Comparison of ENCODE assay signal across 24 mouse cellular contexts in genomic region chr2:150800616-150801015, GRCm38 (mm10). TPM values are rescaled to one million over a fixed set of nuclear protein-coding genes. Genes with fewer than 3 reads are reported as not detected.
DNase-seq lines count a peak whose midpoint lies in the region; ATAC-seq and TF ChIP-seq lines count a peak whose summit lies in the region.
"Had no signal": no experiment of that assay in that cellular context is flagged by ENCODE, and none has a peak within 500 bp of the region (broad histone marks: within the 10 kb centered on the region; RNA-seq: fewer than 3 reads in every experiment).

No protein-coding gene starts in this region.

- no peak for TF ChIP-seq CTCF in lung, embryonic 14.5 days (IDR thresholded peaks at IDR 0.05; ENCODE audit: low read depth)
- no peak for TF ChIP-seq CTCF in lung, adult 2 months (IDR thresholded peaks at IDR 0.05; ENCODE audit: insufficient read depth, low read length)

- H3K27ac ChIP-seq in heart, embryonic 14.5 days (replicated peaks in 1 of 2; ENCODE audit: control insufficient read depth in 1 of 2, insufficient read depth in 1 of 2, low read depth in 2 of 2, low read length in 2 of 2) = no peak overlapping the region
- H3K27ac ChIP-seq in lung, embryonic 14.5 days (ENCODE audit: low read depth) = no peak overlapping the region
- H3K27ac ChIP-seq in limb, embryonic 15.5 days = no peak overlapping the region
- H3K27ac ChIP-seq: embryonic facial prominence, embryonic 13.5 days; forebrain, embryonic 13.5 days; hindbrain, embryonic 13.5 days; hindbrain, postnatal 0 days had no signal

- no peaks in the 10 kb centered on the region for H3K9me3 ChIP-seq in heart, embryonic 14.5 days (ENCODE audit: control insufficient read depth, low read length)
- no peaks in the 10 kb centered on the region for H3K9me3 ChIP-seq in lung, embryonic 14.5 days (ENCODE audit: low read depth, low read length)
- no peaks in the 10 kb centered on the region for H3K9me3 ChIP-seq in limb, embryonic 15.5 days
- H3K9me3 ChIP-seq: embryonic facial prominence, embryonic 13.5 days; forebrain, embryonic 13.5 days; hindbrain, embryonic 13.5 days had no signal

- no peak overlapping the region for H3K4me2 ChIP-seq in heart, embryonic 14.5 days (ENCODE audit: low read length)
- H3K4me2 ChIP-seq in lung, embryonic 14.5 days = no peak overlapping the region
- H3K4me2 ChIP-seq in limb, embryonic 15.5 days = no peak overlapping the region
- H3K4me2 ChIP-seq: embryonic facial prominence, embryonic 13.5 days; forebrain, embryonic 13.5 days; heart, embryonic 11.5 days; hindbrain, embryonic 13.5 days had no signal

- no peak overlapping the region for H3K9ac ChIP-seq in heart, embryonic 14.5 days (ENCODE audit: low read length)
- H3K9ac ChIP-seq in lung, embryonic 14.5 days = no peak overlapping the region
- H3K9ac ChIP-seq in limb, embryonic 15.5 days = no peak overlapping the region
- H3K9ac ChIP-seq: embryonic facial prominence, embryonic 13.5 days; forebrain, embryonic 13.5 days; forebrain, postnatal 0 days; hindbrain, embryonic 13.5 days had no signal

- no peaks in the 10 kb centered on the region for H3K27me3 ChIP-seq in heart, embryonic 14.5 days (ENCODE audit: control insufficient read depth, insufficient read depth, low read length)
- H3K27me3 ChIP-seq in lung, embryonic 14.5 days (ENCODE audit: insufficient read depth, low read length) = no peaks in the 10 kb centered on the region
- no peaks in the 10 kb centered on the region for H3K27me3 ChIP-seq in limb, embryonic 15.5 days
- H3K27me3 ChIP-seq: CH12.LX; embryonic facial prominence, embryonic 13.5 days; forebrain, embryonic 13.5 days; hindbrain, embryonic 13.5 days; Patski had no signal

- intact Hi-C loops in heart, postnatal 25 days (cut with DNase I) = loop anchor here (5.0 kb wide), 1 partner anchor 123 kb away; no protein-coding TSS in a partner anchor

- ATAC-seq in heart, embryonic 14.5 days (ENCODE audit: insufficient number of reproducible peaks, insufficient read depth, low FRiP score, low read depth) = peak; percentile 29; the same call in 1 of the 2 replicates
- ATAC-seq in lung, embryonic 14.5 days (ENCODE audit: insufficient read depth) = peak; percentile 28; the same call in 1 of the 2 replicates
- ATAC-seq in limb, embryonic 15.5 days (ENCODE audit: insufficient number of reproducible peaks, low FRiP score, low TSS enrichment, low read depth) = peak; percentile 59; the same call in 1 of the 2 replicates
- ATAC-seq: activated CD4-positive, CD25-positive, alpha-beta regulatory T cell, adult 4 months; forebrain, embryonic 13.5 days; forebrain, postnatal 0 days; hindbrain, postnatal 0 days; Patski had no signal

- no peak for DNase-seq in heart, postnatal 25 days (ENCODE audit: low spot score)
- no peak for DNase-seq in lung, embryonic 14.5 days
- DNase-seq in lung, adult 2 months = no peak
- DNase-seq in fat pad, adult 2 months (ENCODE audit: extremely low read depth, low read depth, low spot score) = peak; percentile 74
- DNase-seq in adrenal gland, adult (ENCODE audit: inconsistent age in 2 of 2, low spot score in 1 of 2) = no peak
- DNase-seq: adrenal gland, adult 2 months; adrenal gland, postnatal 25 days; cerebellum, adult 18-20 months; cerebellum, adult 9-11 months; cerebellum, postnatal 36 days; forebrain, postnatal 0 days; gastrocnemius, postnatal 25 days; heart, adult 18-20 months; heart, postnatal 10 days had no signal

- 91% methylated on average over 5 of the region's 5 CpGs for WGBS in heart, embryonic 14.5 days
- 86% methylated on average over 5 of the region's 5 CpGs for WGBS in lung, embryonic 14.5 days
- WGBS in lung, adult 2 months = 83% methylated on average over 5 of the region's 5 CpGs
- WGBS in limb, embryonic 15.5 days = 69% methylated on average over 5 of the region's 5 CpGs

- H3K36me3 ChIP-seq in heart, embryonic 14.5 days (ENCODE audit: control insufficient read depth, insufficient read depth, low read length) = peaks cover 98% of the 10 kb centered on the region
- peaks cover 50% of the 10 kb centered on the region for H3K36me3 ChIP-seq in lung, embryonic 14.5 days (ENCODE audit: insufficient read depth)
- H3K36me3 ChIP-seq in limb, embryonic 15.5 days = peaks cover 62% of the 10 kb centered on the region

- peaks cover 0 to 10% of the 10 kb centered on the region in 2 experiments; a peak in 2 of 4 replicates for H3K4me1 ChIP-seq in heart, embryonic 14.5 days (ENCODE audit: control insufficient read depth in 2 of 2, insufficient read depth in 2 of 2, low read length in 2 of 2)
- no peaks in the 10 kb centered on the region for H3K4me1 ChIP-seq in lung, embryonic 14.5 days (ENCODE audit: insufficient read depth)
- H3K4me1 ChIP-seq in lung, adult 2 months (ENCODE audit: control insufficient read depth, insufficient read depth, low read length) = no peaks in the 10 kb centered on the region
- no peaks in the 10 kb centered on the region for H3K4me1 ChIP-seq in limb, embryonic 15.5 days
- H3K4me1 ChIP-seq: embryonic facial prominence, embryonic 13.5 days; forebrain, embryonic 13.5 days; hindbrain, embryonic 13.5 days had no signal

- no peak for TF ChIP-seq POLR2A in lung, adult 2 months (IDR thresholded peaks at IDR 0.05; ENCODE audit: borderline replicate concordance, extremely low read depth, low read depth, low read length)

- no peak overlapping the region for H3K4me3 ChIP-seq in heart, embryonic 14.5 days (ENCODE audit: control insufficient read depth in 1 of 2, insufficient read depth in 1 of 2, low read depth in 1 of 2, low read length in 2 of 2)
- no peak overlapping the region for H3K4me3 ChIP-seq in lung, embryonic 14.5 days (ENCODE audit: low read depth, low read length)
- no peak overlapping the region for H3K4me3 ChIP-seq in lung, adult 2 months (replicated peaks; ENCODE audit: extremely low read depth, low read depth, low read length)
- no peak overlapping the region for H3K4me3 ChIP-seq in limb, embryonic 15.5 days
- H3K4me3 ChIP-seq: embryonic facial prominence, embryonic 13.5 days; forebrain, embryonic 13.5 days; hindbrain, embryonic 13.5 days had no signal

RNA-seq across cellular contexts. Expression of gene Pygb, which starts 14.1 kb away (rescaled TPM):
- polyA plus RNA-seq in heart, embryonic 14.5 days (2014; fragmentation: Nextera tagmentation; extraction: Ambion mirVana) = 161 and 199 TPM in 2 replicates
- 100 to 1,000 TPM; 444 to 470 TPM for total RNA-seq in heart, postnatal 25 days (2021)
- 52.6 and 58.3 TPM in 2 replicates for polyA plus RNA-seq in lung, embryonic 14.5 days (2014; fragmentation: Nextera tagmentation; extraction: Ambion mirVana)
- 52.1 and 56.4 TPM in 2 replicates for polyA plus RNA-seq in lung, adult 2 months (2012; rRNA removed)
- 92.8 and 102 TPM in 2 replicates for polyA plus RNA-seq in limb, embryonic 15.5 days (2015; fragmentation: Nextera tagmentation; extraction: Ambion mirVana)

RNA-seq across cellular contexts. Expression of gene Entpd6, which starts 51.8 kb away (rescaled TPM):
- polyA plus RNA-seq in heart, embryonic 14.5 days (2014; fragmentation: Nextera tagmentation; extraction: Ambion mirVana) = 18.5 and 18.6 TPM in 2 replicates
- total RNA-seq in heart, postnatal 25 days (2021) = 10 to 100 TPM; 16.1 to 16.6 TPM
- 32.7 and 33.7 TPM in 2 replicates for polyA plus RNA-seq in lung, embryonic 14.5 days (2014; fragmentation: Nextera tagmentation; extraction: Ambion mirVana)
- 13.7 and 14.7 TPM in 2 replicates for polyA plus RNA-seq in lung, adult 2 months (2012; rRNA removed)
- polyA plus RNA-seq in limb, embryonic 15.5 days (2015; fragmentation: Nextera tagmentation; extraction: Ambion mirVana) = 26.2 and 26.6 TPM in 2 replicates
